Mouse (Mus musculus) liver, adult 2 months (tissue): Measurements from ENCODE around the gene Mfsd10.

Experiments used
- CTCF ChIP-seq: fragments of 200-500 bp; IDR thresholded peaks from 2 replicates; pipeline ENCODE4 v1.5.1; 2011; ENCODE audit warnings: low read depth, low read length, control low read depth
- POLR2A ChIP-seq: fragments of 200-500 bp; IDR thresholded peaks from 2 replicates; pipeline ENCODE4 v1.6.1; 2011; ENCODE audit warnings: low read length, control low read depth; ENCODE audit not compliant: insufficient read depth; ENCODE audit errors: extremely low read depth

DNA sequence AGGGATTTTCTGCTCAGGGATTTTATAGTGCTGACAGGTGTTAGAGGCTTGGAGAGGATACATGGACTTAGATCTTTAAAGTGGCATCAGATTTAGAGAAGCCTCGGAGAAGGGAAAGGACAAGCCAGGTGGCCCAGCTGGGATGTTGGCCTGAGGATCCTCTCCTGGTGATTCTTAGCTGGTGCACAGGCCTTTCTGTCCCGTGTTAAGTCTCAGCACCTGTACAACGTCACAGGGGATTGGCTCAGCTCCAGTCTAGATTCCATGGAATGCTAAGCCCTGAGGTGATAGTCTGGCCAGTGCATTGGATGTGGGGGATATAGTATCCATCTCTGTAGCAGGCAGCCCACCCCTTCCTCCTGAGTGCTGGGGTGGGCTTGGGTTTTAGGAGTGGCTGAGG, 28.8 kb downstream of the Mfsd10 start:
- TF ChIP-seq CTCF (no peak), POLR2A (no peak)
